Mouse (Mus musculus) hindbrain, postnatal 0 days (tissue): ENCODE measurements around the gene Pbp2. TPM values are rescaled to one million over a fixed set of nuclear protein-coding genes. Genes with fewer than 3 reads are reported as not detected.

Experiments
- ATAC-seq: fragments of 200-750 bp; cut with Nextera tagmentation; 2 replicates; pipeline ENCODE4 v1.8.0; 2017; ENCODE audit warnings: mild to moderate bottlenecking, moderate TSS enrichment, moderate library complexity
- DNase-seq: peaks from one replicate; pipeline ENCODE4 v3.0.0-alpha.2; 2015; ENCODE audit warnings: low spot score
- H3K27ac ChIP-seq: fragments of 300-500 bp; sonication (generic); 2 replicates; pipeline ENCODE4 v1.5.1; 2014; ENCODE audit warnings: mild to moderate bottlenecking
- H3K27me3 ChIP-seq: fragments of 300-500 bp; sonication (generic); 2 replicates; pipeline ENCODE4 v1.6.1; 2014; ENCODE audit warnings: low read length, mixed read lengths; ENCODE audit not compliant: insufficient read depth
- H3K36me3 ChIP-seq: fragments of 300-500 bp; sonication (generic); 2 replicates; pipeline ENCODE4 v1.6.1; 2014; ENCODE audit warnings: low read length, mixed read lengths; ENCODE audit not compliant: insufficient read depth
- H3K4me1 ChIP-seq: fragments of 300-500 bp; sonication (generic); 2 replicates; pipeline ENCODE4 v1.6.1; 2014; ENCODE audit warnings: antibody characterized with exemption, low read length, mixed read lengths; ENCODE audit not compliant: insufficient read depth
- H3K4me2 ChIP-seq: fragments of 300-500 bp; sonication (generic); 2 replicates; pipeline ENCODE4 v1.6.1; 2014; ENCODE audit warnings: low read depth, mild to moderate bottlenecking, low read length, moderate library complexity, mixed read lengths
- H3K4me3 ChIP-seq: fragments of 300-500 bp; sonication (generic); 2 replicates; pipeline ENCODE4 v1.5.1; 2014; ENCODE audit warnings: low read length
- H3K9ac ChIP-seq: fragments of 300-500 bp; sonication (generic); replicated peaks from 2 replicates; pipeline ENCODE4 v1.6.1; 2014; ENCODE audit warnings: mild to moderate bottlenecking, low read length, moderate library complexity, mixed read lengths
- H3K9me3 ChIP-seq: fragments of 300-500 bp; sonication (generic); 2 replicates; pipeline ENCODE4 v1.6.1; 2016; ENCODE audit warnings: low read length, mixed read lengths
- CTCF ChIP-seq: IDR thresholded peaks from 2 replicates; pipeline ENCODE4 v1.5.1; 2016; ENCODE audit warnings: antibody characterized with exemption, control low read depth, low read depth
- WGBS: fragments of 180-500 bp; shearing (Covaris S2); extraction: QIAGEN DNeasy Blood & Tissue Kit; methylation state at CpG from one replicate; pipeline ENCODE4 v1.1.7; 2014; 5-methylcytosine and 5-hydroxymethylcytosine counted together
- polyA plus RNA-seq: library from polyadenylated mRNA; unstranded; fragments of >200 nt; fragmentation: Nextera tagmentation; extraction: Ambion mirVana; gene quantifications from 2 replicates; pipeline ENCODE4 v1.2.1, GENCODE M21; 2015
- total RNA-seq: library from RNA; depleted of rRNA; stranded (reverse); fragments of >200 nt; gene quantifications from 2 replicates; pipeline ENCODE4 v1.2.3, GENCODE M21; 2014

Pbp2 gene
- total and polyA plus RNA-seq, 2 experiments from 2014 or later: 0.10 TPM; not detected in 1

- ATAC-seq (peak; percentile 63), DNase-seq (peak; percentile 47)
- Histone ChIP-seq H3K9ac (no peak overlapping the region), H3K27ac (no peak overlapping the region), H3K9me3 (no peaks in the 10 kb centered on the region), H3K36me3 (no peaks in the 10 kb centered on the region), H3K27me3 (no peaks in the 10 kb centered on the region), H3K4me1 (peaks cover 4% of the 10 kb centered on the region; the same call in 1 of the 2 replicates), H3K4me3 (no peak overlapping the region), H3K4me2 (peak overlapping the region; percentile 17; the same call in 1 of the 2 replicates)
- TF ChIP-seq CTCF: no peak
- 36% methylated on average over 16 of the region's 16 CpGs for WGBS
Measured at GRCm38 (mm10) chr6:135323311-135323982, 13.2 kb upstream of the Pbp2 start.

- no peak overlapping the region for H3K4me2 ChIP-seq
- no peak overlapping the region for H3K4me3 ChIP-seq
- H3K9me3 ChIP-seq: no peaks in the 10 kb centered on the region
- no peak overlapping the region for H3K9ac ChIP-seq
- H3K27me3 ChIP-seq: no peaks in the 10 kb centered on the region
- H3K27ac ChIP-seq: no peak overlapping the region
- no peak for ATAC-seq
- H3K4me1 ChIP-seq: peaks cover 4% of the 10 kb centered on the region; the same call in 1 of the 2 replicates
- no peak for TF ChIP-seq CTCF
- DNase-seq: no peak
- H3K36me3 ChIP-seq: no peaks in the 10 kb centered on the region
- 69% methylated on average over 7 of the region's 7 CpGs for WGBS
Measured at GRCm38 (mm10) chr6:135322749-135323148, 12.5 kb upstream of the Pbp2 start.

GRCm38 (mm10) chr6:135319431-135319933 lies 9.3 kb upstream of the Pbp2 start:
- Histone ChIP-seq H3K4me1 (peaks cover 4% of the 10 kb centered on the region; the same call in 1 of the 2 replicates), H3K9ac (no peak overlapping the region), H3K27ac (no peak overlapping the region), H3K9me3 (no peaks in the 10 kb centered on the region), H3K36me3 (no peaks in the 10 kb centered on the region), H3K4me3 (no peak overlapping the region), H3K27me3 (no peaks in the 10 kb centered on the region), H3K4me2 (no peak overlapping the region)
- DNase-seq: no peak
- WGBS: 78% methylated on average over 5 of the region's 5 CpGs
- no peak for TF ChIP-seq CTCF
- no peak for ATAC-seq

GRCm38 (mm10) chr6:135316141-135316540 lies 5.9 kb upstream of the Pbp2 start:
- no peaks in the 10 kb centered on the region for H3K4me1 ChIP-seq
- no peaks in the 10 kb centered on the region for H3K36me3 ChIP-seq
- 73% methylated on average over 2 of the region's 2 CpGs for WGBS
- no peak overlapping the region for H3K4me2 ChIP-seq
- ATAC-seq (no peak), DNase-seq (no peak)
- no peak overlapping the region for H3K4me3 ChIP-seq
- TF ChIP-seq CTCF: no peak
- H3K9ac ChIP-seq: no peak overlapping the region
- no peaks in the 10 kb centered on the region for H3K9me3 ChIP-seq
- no peak overlapping the region for H3K27ac ChIP-seq
- H3K27me3 ChIP-seq: no peaks in the 10 kb centered on the region

- Histone ChIP-seq H3K27me3 (no peaks in the 10 kb centered on the region), H3K36me3 (no peaks in the 10 kb centered on the region), H3K4me3 (no peak overlapping the region), H3K9ac (no peak overlapping the region), H3K9me3 (no peaks in the 10 kb centered on the region), H3K4me2 (no peak overlapping the region), H3K4me1 (no peaks in the 10 kb centered on the region), H3K27ac (no peak overlapping the region)
- ATAC-seq (no peak), DNase-seq (no peak)
- WGBS: 80% methylated on average over 9 of the region's 9 CpGs
- no peak for TF ChIP-seq CTCF
Measured at GRCm38 (mm10) chr6:135313981-135314380, 3.8 kb upstream of the Pbp2 start.

GRCm38 (mm10) chr6:135312038-135312437 lies 1.8 kb upstream of the Pbp2 start:
- Histone ChIP-seq H3K27me3 (no peaks in the 10 kb centered on the region), H3K9me3 (no peaks in the 10 kb centered on the region), H3K4me1 (no peaks in the 10 kb centered on the region), H3K27ac (no peak overlapping the region), H3K4me3 (no peak overlapping the region), H3K4me2 (no peak overlapping the region), H3K36me3 (no peaks in the 10 kb centered on the region), H3K9ac (no peak overlapping the region)
- no peak for ATAC-seq
- TF ChIP-seq CTCF: no peak
- WGBS: 67% methylated on average over 5 of the region's 5 CpGs
- DNase-seq: no peak
